Mouse (Mus musculus) heart, postnatal 0 days (tissue): ENCODE results near the gene 3100002H09Rik.

Source experiments
- CTCF ChIP-seq: IDR thresholded peaks from 2 replicates; pipeline ENCODE4 v1.5.1; 2016; ENCODE audit warnings: antibody characterized with exemption, control low read depth, low read depth
- EP300 ChIP-seq: IDR thresholded peaks from 2 replicates; pipeline ENCODE4 v1.6.1; 2016; ENCODE audit warnings: antibody characterized with exemption, low read depth

DNA sequence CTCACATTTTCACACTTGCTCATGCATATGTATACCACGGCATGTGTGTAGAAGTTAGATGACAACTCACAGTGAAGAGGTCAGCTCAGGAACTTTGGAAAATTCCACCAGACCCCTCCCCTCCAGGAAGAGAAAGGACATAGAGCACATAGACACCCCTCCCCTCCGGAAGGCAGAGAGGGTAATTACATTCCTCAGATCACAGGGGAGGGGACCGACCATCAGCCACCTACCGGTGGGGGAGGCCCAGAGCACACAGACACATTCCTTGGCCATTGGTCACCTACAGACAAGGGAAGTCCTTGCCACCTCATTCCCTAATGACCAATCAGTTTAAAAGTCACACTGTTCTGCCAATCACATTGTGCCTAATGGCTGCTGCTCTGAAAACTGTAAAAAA lies 20.9 kb upstream of the 3100002H09Rik start:
- TF ChIP-seq CTCF: no peak
- no peak for TF ChIP-seq EP300
